Comparison of ENCODE assay signal across 23 mouse cellular contexts in the genomic region with DNA sequence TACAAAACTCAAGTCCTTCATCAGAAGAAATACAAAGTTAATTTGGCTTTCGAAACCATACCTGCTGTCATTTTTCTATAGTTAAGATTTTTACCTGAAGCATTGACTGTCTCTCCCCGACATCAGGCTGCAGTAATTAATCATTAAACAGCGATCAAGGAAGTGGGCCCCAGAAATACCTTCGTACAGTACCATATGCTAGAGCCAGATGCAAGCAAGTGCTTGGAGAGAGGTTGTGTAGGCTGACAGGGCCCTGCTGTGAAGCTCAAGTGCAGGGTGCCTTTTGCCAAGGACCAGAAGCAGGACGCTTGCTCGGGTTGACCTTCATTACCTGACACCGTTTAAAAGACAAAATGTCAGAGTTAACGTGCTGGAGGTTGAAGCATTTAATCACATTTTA.
DNase-seq lines count a peak whose midpoint lies in the region; ATAC-seq lines count a peak whose summit lies in the region.
"Had no signal": no experiment of that assay in that cellular context is flagged by ENCODE, and none has a peak within 500 bp of the region (broad histone marks: within the 10 kb centered on the region; RNA-seq: fewer than 3 reads in every experiment).

No protein-coding gene starts in this region.

- H3K9ac ChIP-seq in kidney, embryonic 14.5 days (ENCODE audit: low read depth, low read length), result no peak overlapping the region
- H3K9ac ChIP-seq in lung, embryonic 16.5 days (ENCODE audit: low read length), result no peak overlapping the region
- H3K9ac ChIP-seq in intestine, embryonic 15.5 days, result no peak overlapping the region
- no peak overlapping the region for H3K9ac ChIP-seq in forebrain, embryonic 16.5 days (replicated peaks; ENCODE audit: low read depth, low read length)
- H3K9ac ChIP-seq: embryonic facial prominence, embryonic 15.5 days; heart, embryonic 13.5 days; hindbrain, embryonic 15.5 days had no signal

- no peaks in the 10 kb centered on the region for H3K9me3 ChIP-seq in kidney, embryonic 14.5 days (ENCODE audit: control insufficient read depth, low read length)
- no peaks in the 10 kb centered on the region for H3K9me3 ChIP-seq in lung, embryonic 16.5 days (ENCODE audit: control insufficient read depth, low read length)
- H3K9me3 ChIP-seq in intestine, embryonic 15.5 days, result no peaks in the 10 kb centered on the region
- H3K9me3 ChIP-seq in forebrain, embryonic 16.5 days (ENCODE audit: control insufficient read depth, low read length), result no peaks in the 10 kb centered on the region
- H3K9me3 ChIP-seq: embryonic facial prominence, embryonic 15.5 days; forebrain, embryonic 10.5 days; heart, embryonic 13.5 days; hindbrain, embryonic 15.5 days had no signal

- no peak overlapping the region for H3K4me2 ChIP-seq in kidney, embryonic 14.5 days (replicated peaks; ENCODE audit: low read depth, low read length)
- no peak overlapping the region for H3K4me2 ChIP-seq in lung, embryonic 16.5 days (ENCODE audit: low read depth, low read length)
- no peak overlapping the region for H3K4me2 ChIP-seq in intestine, embryonic 15.5 days (replicated peaks)
- H3K4me2 ChIP-seq in forebrain, embryonic 16.5 days (ENCODE audit: low read length), result no peak overlapping the region
- H3K4me2 ChIP-seq: embryonic facial prominence, embryonic 15.5 days; heart, embryonic 13.5 days; hindbrain, embryonic 15.5 days had no signal

- WGBS in kidney, embryonic 14.5 days, result 57% methylated on average over 8 of the region's 8 CpGs
- WGBS in lung, embryonic 16.5 days, result 32% methylated on average over 8 of the region's 8 CpGs
- WGBS in intestine, embryonic 15.5 days, result 73% methylated on average over 8 of the region's 8 CpGs
- 66% methylated on average over 8 of the region's 8 CpGs for WGBS in forebrain, embryonic 16.5 days

- DNase-seq in kidney, adult 9 months, result no peak
- DNase-seq in lung, postnatal 36 days, result no peak
- no peak for DNase-seq in natural killer cell, adult 2 months (ENCODE audit: low spot score in 2 of 2)
- DNase-seq: adrenal gland, postnatal 10 days; B cell, adult 2 months; cerebellum, adult 11 months; cerebellum, adult 8-10 months; cerebellum, postnatal 14 days; embryo, embryonic 11 days; gastrocnemius, postnatal 36 days; heart, adult 11 months; heart, postnatal 36 days had no signal

- no peaks in the 10 kb centered on the region for H3K4me1 ChIP-seq in kidney, embryonic 14.5 days (ENCODE audit: control insufficient read depth, insufficient read depth, low read length)
- no peaks in the 10 kb centered on the region for H3K4me1 ChIP-seq in lung, embryonic 16.5 days (replicated peaks; ENCODE audit: control insufficient read depth, insufficient read depth, low read length)
- H3K4me1 ChIP-seq in intestine, embryonic 15.5 days (replicated peaks), result no peaks in the 10 kb centered on the region
- H3K4me1 ChIP-seq in forebrain, embryonic 16.5 days (replicated peaks; ENCODE audit: control insufficient read depth, insufficient read depth, low read length), result no peaks in the 10 kb centered on the region
- H3K4me1 ChIP-seq: embryonic facial prominence, embryonic 15.5 days; forebrain, embryonic 10.5 days; heart, embryonic 13.5 days; hindbrain, embryonic 15.5 days had no signal

- no peaks in the 10 kb centered on the region for H3K36me3 ChIP-seq in kidney, embryonic 14.5 days (ENCODE audit: control insufficient read depth, insufficient read depth, low read length)
- H3K36me3 ChIP-seq in lung, embryonic 16.5 days (ENCODE audit: control insufficient read depth, insufficient read depth, low read length), result no peaks in the 10 kb centered on the region
- no peaks in the 10 kb centered on the region for H3K36me3 ChIP-seq in intestine, embryonic 15.5 days
- no peaks in the 10 kb centered on the region for H3K36me3 ChIP-seq in forebrain, embryonic 16.5 days (ENCODE audit: control insufficient read depth, insufficient read depth)
- H3K36me3 ChIP-seq: embryonic facial prominence, embryonic 15.5 days; forebrain, embryonic 10.5 days; heart, embryonic 13.5 days; hindbrain, embryonic 15.5 days had no signal

- H3K27me3 ChIP-seq in kidney, embryonic 14.5 days (ENCODE audit: control insufficient read depth, insufficient read depth, low read length), result no peaks in the 10 kb centered on the region
- no peaks in the 10 kb centered on the region for H3K27me3 ChIP-seq in lung, embryonic 16.5 days (ENCODE audit: control insufficient read depth, insufficient read depth, low read depth, low read length)
- H3K27me3 ChIP-seq in intestine, embryonic 15.5 days (replicated peaks), result no peaks in the 10 kb centered on the region
- no peaks in the 10 kb centered on the region for H3K27me3 ChIP-seq in forebrain, embryonic 16.5 days (replicated peaks; ENCODE audit: control insufficient read depth, insufficient read depth, low read length)
- H3K27me3 ChIP-seq: embryonic facial prominence, embryonic 15.5 days; heart, embryonic 13.5 days; hindbrain, embryonic 15.5 days had no signal

- H3K27ac ChIP-seq in kidney, embryonic 14.5 days (ENCODE audit: low read depth, low read length), result no peak overlapping the region
- H3K27ac ChIP-seq in lung, embryonic 16.5 days (ENCODE audit: low read length), result peak overlapping the region; percentile 4; the same call in 1 of the 2 replicates
- H3K27ac ChIP-seq in intestine, embryonic 15.5 days, result no peak overlapping the region
- no peak overlapping the region for H3K27ac ChIP-seq in forebrain, embryonic 16.5 days (ENCODE audit: low read length)
- H3K27ac ChIP-seq: embryonic facial prominence, embryonic 15.5 days; forebrain, embryonic 10.5 days; heart, embryonic 13.5 days; hindbrain, embryonic 15.5 days had no signal

- peak; percentile 43; the same call in 1 of the 2 replicates for ATAC-seq in kidney, embryonic 14.5 days (ENCODE audit: low FRiP score, low TSS enrichment)
- ATAC-seq in lung, embryonic 16.5 days (ENCODE audit: low read depth), result peak; percentile 70; the same call in 1 of the 2 replicates
- peak; percentile 83 for ATAC-seq in intestine, embryonic 15.5 days
- ATAC-seq in forebrain, embryonic 16.5 days, result no peak
- ATAC-seq: CD4-positive, CD25-positive, alpha-beta regulatory T cell, adult 4 months; forebrain, embryonic 14.5 days had no signal

- H3K4me3 ChIP-seq in kidney, embryonic 14.5 days (ENCODE audit: low read length), result no peak overlapping the region
- no peak overlapping the region for H3K4me3 ChIP-seq in lung, embryonic 16.5 days (ENCODE audit: low read length)
- no peak overlapping the region for H3K4me3 ChIP-seq in intestine, embryonic 15.5 days (replicated peaks)
- no peak overlapping the region for H3K4me3 ChIP-seq in forebrain, embryonic 16.5 days (replicated peaks; ENCODE audit: low read length)
- H3K4me3 ChIP-seq: embryonic facial prominence, embryonic 15.5 days; erythroblast, embryonic 14.5 days; forebrain, embryonic 10.5 days; heart, embryonic 13.5 days; hindbrain, embryonic 15.5 days had no signal
